Mouse (Mus musculus): ENCODE measurements around the gene Ammecr1. TPM values are rescaled to one million over a fixed set of nuclear protein-coding genes. Genes with fewer than 3 reads are reported as not detected.

Ammecr1 gene
- polyA plus RNA-seq, 2 experiments from 2014 or later = 6.2 to 9.9 TPM

- ATAC-seq = no peak
Measured at GRCm38 (mm10) chrX:142914208-142914607, 52.3 kb downstream of the Ammecr1 start.

GRCm38 (mm10) chrX:142903854-142904253, 62.7 kb downstream of the Ammecr1 start:
- ATAC-seq = no peak

- ATAC-seq = no peak
Measured at GRCm38 (mm10) chrX:142902599-142902998, 63.9 kb downstream of the Ammecr1 start.

GRCm38 (mm10) chrX:142901915-142902314, 64.6 kb downstream of the Ammecr1 start:
- peak; percentile 32 for ATAC-seq

- no peak for ATAC-seq
Measured at GRCm38 (mm10) chrX:142898295-142898887, 68.1 kb downstream of the Ammecr1 start.

GRCm38 (mm10) chrX:142897477-142898000, 69.0 kb downstream of the Ammecr1 start:
- ATAC-seq = no peak

GRCm38 (mm10) chrX:142895316-142895715, 71.2 kb downstream of the Ammecr1 start:
- no peak for ATAC-seq

- ATAC-seq = no peak
Measured at GRCm38 (mm10) chrX:142885962-142886361, 80.6 kb downstream of the Ammecr1 start.

- peak; percentile 79 for ATAC-seq
Measured at GRCm38 (mm10) chrX:142883593-142883992, 82.9 kb downstream of the Ammecr1 start.

- no peak for ATAC-seq
Measured at GRCm38 (mm10) chrX:142882255-142882654, 84.3 kb downstream of the Ammecr1 start.

GRCm38 (mm10) chrX:142869844-142870243, 96.7 kb downstream of the Ammecr1 start:
- ATAC-seq = no peak

- no peak for ATAC-seq
Measured at GRCm38 (mm10) chrX:142848032-142848431, 118.5 kb downstream of the Ammecr1 start.

GRCm38 (mm10) chrX:142846266-142846665, 120.3 kb downstream of the Ammecr1 start:
- no peak for ATAC-seq

GRCm38 (mm10) chrX:142841916-142842315, 124.6 kb downstream of the Ammecr1 start:
- ATAC-seq = no peak

GRCm38 (mm10) chrX:142839411-142839810, 127.1 kb downstream of the Ammecr1 start:
- no peak for ATAC-seq

- no peak for ATAC-seq
Measured at GRCm38 (mm10) chrX:142838841-142839240, 127.7 kb downstream of the Ammecr1 start.

GRCm38 (mm10) chrX:142837316-142837715, 129.2 kb downstream of the Ammecr1 start:
- ATAC-seq = no peak

- no peak for ATAC-seq
Measured at GRCm38 (mm10) chrX:142836399-142836798, 130.1 kb downstream of the Ammecr1 start.

- ATAC-seq = no peak
Measured at GRCm38 (mm10) chrX:142834807-142835206, 131.7 kb downstream of the Ammecr1 start.

- no peak for ATAC-seq
Measured at GRCm38 (mm10) chrX:142833164-142833796, 133.2 kb downstream of the Ammecr1 start.

- no peak for ATAC-seq
Measured at GRCm38 (mm10) chrX:142832221-142832620, 134.3 kb downstream of the Ammecr1 start.

- no peak for ATAC-seq
Measured at GRCm38 (mm10) chrX:142830572-142830971, 136.0 kb downstream of the Ammecr1 start.

GRCm38 (mm10) chrX:142829866-142830470, 136.6 kb downstream of the Ammecr1 start:
- no peak for ATAC-seq

- ATAC-seq = no peak
Measured at GRCm38 (mm10) chrX:142829267-142829666, 137.3 kb downstream of the Ammecr1 start.
